Mouse (Mus musculus) gastrocnemius, postnatal 4 days (tissue): ENCODE data around the gene Gpatch2. TPM values are rescaled to one million over a fixed set of nuclear protein-coding genes. Genes with fewer than 3 reads are reported as not detected.

Experiments
- DNase-seq, 2 experiments: peaks; one replicate each; pipeline ENCODE4 v3.0.0; 2021 to 2022; ENCODE audit warnings: low spot score in 2 of 2, mixed read lengths in 2 of 2
- total RNA-seq, 2 experiments: library from RNA; stranded (reverse); gene quantifications; 2 replicates each; pipeline ENCODE4 v1.2.3; 2021

Gene Gpatch2
- total RNA-seq, 2 experiments from 2014 or later, result 14.5 to 18.3 TPM

GRCm38 (mm10) chr1:187365424-187365823, 150.1 kb downstream of the Gpatch2 start:
- no peak for DNase-seq

GRCm38 (mm10) chr1:187366806-187367205, 151.5 kb downstream of the Gpatch2 start:
- no peak for DNase-seq

GRCm38 (mm10) chr1:187369049-187369448, 153.7 kb downstream of the Gpatch2 start:
- DNase-seq, result no peak

- no peak for DNase-seq
These were observed 158.2 kb downstream of the Gpatch2 start for GRCm38 (mm10) chr1:187373506-187373905.

- no peak for DNase-seq
These were observed 159.1 kb downstream of the Gpatch2 start for GRCm38 (mm10) chr1:187374418-187374817.

GRCm38 (mm10) chr1:187376946-187377671, 161.8 kb downstream of the Gpatch2 start:
- DNase-seq, result no peak

- no peak for DNase-seq
These were observed 162.7 kb downstream of the Gpatch2 start for GRCm38 (mm10) chr1:187377865-187378524.

- no peak for DNase-seq
These were observed 174.2 kb downstream of the Gpatch2 start for GRCm38 (mm10) chr1:187389476-187389875.

GRCm38 (mm10) chr1:187400834-187401233, 185.5 kb downstream of the Gpatch2 start:
- DNase-seq, result no peak

Other genes starting within 250 kb of the Gpatch2 start
- not detected for gene D1Pas1, start 248.1 kb upstream of the Gpatch2 start, total RNA-seq
- gene Spata17, start within 50 bp of the Gpatch2 start, total RNA-seq, result not detected